Mouse (Mus musculus): ENCODE measurements around the gene Nudt1. TPM values are rescaled to one million over a fixed set of nuclear protein-coding genes. Genes with fewer than 3 reads are reported as not detected.

Nudt1 gene
- polyA plus RNA-seq (2016; fragmentation: Nextera tagmentation; extraction: Ambion mirVana) = 38.3 and 40.6 TPM in 2 replicates

GRCm38 (mm10) chr5:140321042-140321755, at the start of gene Nudt1, which contains the start of gene Mad1l1:
Nudt1 (plus strand) TSS chr5:140321656.
Mad1l1 (minus strand) TSS chr5:140321552.
- Histone ChIP-seq H3K9ac (replicated peaks) (peak within 1 kb of the TSS; percentile 99), H3K4me1 (peaks cover 18% of the 10 kb centered on the region), H3K27ac (replicated peaks) (peak within 1 kb of the TSS; percentile 79), H3K4me2 (replicated peaks) (peak within 1 kb of the TSS; percentile 73), H3K4me3 (peak within 1 kb of the TSS; percentile 88), H3K9me3 (no peaks in the 10 kb centered on the region), H3K27me3 (no peaks in the 10 kb centered on the region), H3K36me3 (0 out of 2 replicates have a peak, but pooled peaks cover 5% of the 10 kb centered on the region)
- WGBS = under 1% methylated on average over 55 of the region's 60 CpGs
- ATAC-seq (ENCODE audit: low FRiP score, low read depth) = peak; percentile 90

GRCm38 (mm10) chr5:140276779-140277178, 44.7 kb upstream of the Nudt1 start:
- 81% methylated on average over 6 of the region's 6 CpGs for WGBS
- H3K9ac ChIP-seq (replicated peaks) = no peak overlapping the region
- no peak for ATAC-seq (ENCODE audit: low FRiP score, low read depth)
- H3K36me3 ChIP-seq = peaks cover 25% of the 10 kb centered on the region
- H3K9me3 ChIP-seq = no peaks in the 10 kb centered on the region
- no peak overlapping the region for H3K4me2 ChIP-seq (replicated peaks)
- H3K4me3 ChIP-seq = no peak overlapping the region
- no peak overlapping the region for H3K27ac ChIP-seq (replicated peaks)
- no peaks in the 10 kb centered on the region; the same call in 1 of the 2 replicates for H3K4me1 ChIP-seq
- H3K27me3 ChIP-seq = no peaks in the 10 kb centered on the region

GRCm38 (mm10) chr5:140280205-140280604, 41.3 kb upstream of the Nudt1 start:
- no peak overlapping the region for H3K9ac ChIP-seq (replicated peaks)
- no peak overlapping the region for H3K27ac ChIP-seq (replicated peaks)
- H3K27me3 ChIP-seq = no peaks in the 10 kb centered on the region
- no peaks in the 10 kb centered on the region for H3K9me3 ChIP-seq
- no peak overlapping the region for H3K4me2 ChIP-seq (replicated peaks)
- H3K4me3 ChIP-seq = no peak overlapping the region
- H3K4me1 ChIP-seq = peaks cover 4% of the 10 kb centered on the region; the same call in 1 of the 2 replicates
- WGBS = 65% methylated on average over 9 of the region's 9 CpGs
- no peak for ATAC-seq (ENCODE audit: low FRiP score, low read depth)
- H3K36me3 ChIP-seq = peaks cover 29% of the 10 kb centered on the region

GRCm38 (mm10) chr5:140282376-140282775, 39.1 kb upstream of the Nudt1 start:
- Histone ChIP-seq H3K4me1 (0 out of 2 replicates have a peak, but pooled peaks cover 4% of the 10 kb centered on the region), H3K4me2 (replicated peaks) (no peak overlapping the region), H3K27me3 (no peaks in the 10 kb centered on the region), H3K27ac (replicated peaks) (no peak overlapping the region), H3K4me3 (no peak overlapping the region), H3K9ac (replicated peaks) (no peak overlapping the region), H3K36me3 (peaks cover 32% of the 10 kb centered on the region), H3K9me3 (no peaks in the 10 kb centered on the region)
- ATAC-seq (ENCODE audit: low FRiP score, low read depth) = no peak
- 80% methylated on average over 8 of the region's 8 CpGs for WGBS

- no peaks in the 10 kb centered on the region for H3K27me3 ChIP-seq
- H3K4me2 ChIP-seq (replicated peaks) = no peak overlapping the region
- H3K27ac ChIP-seq (replicated peaks) = no peak overlapping the region
- no peak for ATAC-seq (ENCODE audit: low FRiP score, low read depth)
- no peaks in the 10 kb centered on the region for H3K9me3 ChIP-seq
- no peak overlapping the region for H3K4me3 ChIP-seq
- no peak overlapping the region for H3K9ac ChIP-seq (replicated peaks)
- 0 out of 2 replicates have a peak, but pooled peaks cover 4% of the 10 kb centered on the region for H3K4me1 ChIP-seq
- peaks cover 32% of the 10 kb centered on the region for H3K36me3 ChIP-seq
- 95% methylated on average over 3 of the region's 3 CpGs for WGBS
Measured at GRCm38 (mm10) chr5:140282900-140283299, 38.6 kb upstream of the Nudt1 start.

- Histone ChIP-seq H3K4me3 (no peak overlapping the region), H3K9me3 (no peaks in the 10 kb centered on the region), H3K27ac (replicated peaks) (no peak overlapping the region), H3K36me3 (peaks cover 32% of the 10 kb centered on the region), H3K27me3 (no peaks in the 10 kb centered on the region), H3K4me2 (replicated peaks) (no peak overlapping the region), H3K9ac (replicated peaks) (no peak overlapping the region), H3K4me1 (0 out of 2 replicates have a peak, but pooled peaks cover 4% of the 10 kb centered on the region)
- WGBS = 88% methylated on average over 2 of the region's 2 CpGs
- no peak for ATAC-seq (ENCODE audit: low FRiP score, low read depth)
Measured at GRCm38 (mm10) chr5:140284011-140284410, 37.4 kb upstream of the Nudt1 start.

DNA sequence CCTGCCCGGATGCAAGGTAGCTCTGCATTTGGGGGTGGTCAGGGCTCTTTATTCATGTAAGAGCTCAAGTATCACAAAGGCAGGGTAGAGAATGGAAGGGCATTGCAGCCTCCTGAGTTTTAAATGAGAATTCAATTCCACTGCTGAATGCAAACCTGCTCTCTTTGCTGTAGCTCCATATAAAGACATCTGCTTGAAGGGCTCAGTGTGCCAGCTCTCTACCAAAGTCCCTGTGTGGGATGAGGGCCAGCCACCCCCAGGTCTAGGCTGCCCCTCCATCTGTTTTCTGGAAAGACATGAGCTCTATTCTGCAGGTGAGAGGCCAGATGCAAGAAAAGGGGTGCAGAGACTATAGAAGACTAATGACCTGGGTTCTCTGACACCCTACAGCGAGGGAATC, 36.7 kb upstream of the Nudt1 start:
- Histone ChIP-seq H3K36me3 (peaks cover 35% of the 10 kb centered on the region), H3K27ac (replicated peaks) (no peak overlapping the region), H3K4me1 (0 out of 2 replicates have a peak, but pooled peaks cover 4% of the 10 kb centered on the region), H3K27me3 (no peaks in the 10 kb centered on the region), H3K9me3 (no peaks in the 10 kb centered on the region), H3K4me2 (replicated peaks) (no peak overlapping the region), H3K9ac (replicated peaks) (no peak overlapping the region), H3K4me3 (no peak overlapping the region)
- ATAC-seq (ENCODE audit: low FRiP score, low read depth) = no peak
- WGBS = 80% methylated on average over 2 of the region's 2 CpGs

- H3K36me3 ChIP-seq = peaks cover 45% of the 10 kb centered on the region
- no peak overlapping the region for H3K4me3 ChIP-seq
- no peaks in the 10 kb centered on the region for H3K27me3 ChIP-seq
- H3K27ac ChIP-seq (replicated peaks) = no peak overlapping the region
- no peaks in the 10 kb centered on the region for H3K9me3 ChIP-seq
- no peak overlapping the region for H3K9ac ChIP-seq (replicated peaks)
- no peaks in the 10 kb centered on the region for H3K4me1 ChIP-seq
- no peak overlapping the region for H3K4me2 ChIP-seq (replicated peaks)
- 88% methylated on average over 3 of the region's 3 CpGs for WGBS
- ATAC-seq (ENCODE audit: low FRiP score, low read depth) = no peak
Measured at GRCm38 (mm10) chr5:140288287-140288686, 33.2 kb upstream of the Nudt1 start.

GRCm38 (mm10) chr5:140289161-140289560, 32.3 kb upstream of the Nudt1 start:
- no peaks in the 10 kb centered on the region for H3K4me1 ChIP-seq
- peaks cover 49% of the 10 kb centered on the region for H3K36me3 ChIP-seq
- no peaks in the 10 kb centered on the region for H3K9me3 ChIP-seq
- no peak for ATAC-seq (ENCODE audit: low FRiP score, low read depth)
- H3K27ac ChIP-seq (replicated peaks) = no peak overlapping the region
- H3K4me3 ChIP-seq = no peak overlapping the region
- 95% methylated on average over 2 of the region's 2 CpGs for WGBS
- no peak overlapping the region for H3K4me2 ChIP-seq (replicated peaks)
- no peak overlapping the region for H3K9ac ChIP-seq (replicated peaks)
- H3K27me3 ChIP-seq = no peaks in the 10 kb centered on the region

DNA sequence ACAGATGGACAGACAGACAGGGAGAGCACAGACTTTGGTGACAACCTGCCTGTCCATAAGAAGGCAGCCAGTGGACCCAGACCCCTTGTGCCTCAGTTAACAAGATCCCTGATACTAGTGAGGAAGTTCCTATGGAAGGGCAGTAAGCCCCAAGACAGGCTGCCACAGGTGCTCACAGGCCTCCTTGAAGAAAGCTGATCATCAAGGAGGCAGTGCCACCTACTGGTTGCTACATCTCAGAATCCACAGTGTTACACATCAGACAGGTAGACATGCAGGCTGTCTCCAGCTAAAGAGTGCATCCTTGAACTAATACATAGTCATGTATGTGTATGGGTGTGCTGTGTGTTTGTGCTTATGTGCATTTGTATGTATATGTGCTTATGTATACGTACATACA, 29.3 kb upstream of the Nudt1 start:
- no peak for ATAC-seq (ENCODE audit: low FRiP score, low read depth)
- H3K4me1 ChIP-seq = no peaks in the 10 kb centered on the region
- H3K9me3 ChIP-seq = no peaks in the 10 kb centered on the region
- no peak overlapping the region for H3K9ac ChIP-seq (replicated peaks)
- WGBS = 100% methylated on average over 1 of the region's 1 CpGs
- no peak overlapping the region for H3K27ac ChIP-seq (replicated peaks)
- H3K36me3 ChIP-seq = peaks cover 56% of the 10 kb centered on the region
- H3K27me3 ChIP-seq = no peaks in the 10 kb centered on the region
- H3K4me3 ChIP-seq = no peak overlapping the region
- H3K4me2 ChIP-seq (replicated peaks) = no peak overlapping the region

- no peak overlapping the region for H3K4me3 ChIP-seq
- no peak overlapping the region for H3K27ac ChIP-seq (replicated peaks)
- no peak overlapping the region for H3K4me2 ChIP-seq (replicated peaks)
- H3K27me3 ChIP-seq = no peaks in the 10 kb centered on the region
- H3K9ac ChIP-seq (replicated peaks) = 0 out of 2 replicates have a peak overlapping the region, but pooled peaks have one; percentile 24
- no peak for ATAC-seq (ENCODE audit: low FRiP score, low read depth)
- peaks cover 70% of the 10 kb centered on the region for H3K36me3 ChIP-seq
- H3K9me3 ChIP-seq = no peaks in the 10 kb centered on the region
- 80% methylated on average over 4 of the region's 4 CpGs for WGBS
- no peaks in the 10 kb centered on the region for H3K4me1 ChIP-seq
Measured at GRCm38 (mm10) chr5:140298291-140298690, 23.2 kb upstream of the Nudt1 start.

GRCm38 (mm10) chr5:140306016-140306415, 15.4 kb upstream of the Nudt1 start:
- Histone ChIP-seq H3K9ac (replicated peaks) (no peak overlapping the region), H3K27ac (replicated peaks) (no peak overlapping the region), H3K36me3 (peaks cover 88% of the 10 kb centered on the region), H3K9me3 (no peaks in the 10 kb centered on the region), H3K4me3 (no peak overlapping the region), H3K27me3 (no peaks in the 10 kb centered on the region), H3K4me2 (replicated peaks) (no peak overlapping the region), H3K4me1 (no peaks in the 10 kb centered on the region)
- WGBS = 80% methylated on average over 6 of the region's 8 CpGs
- ATAC-seq (ENCODE audit: low FRiP score, low read depth) = no peak

All from midbrain, embryonic 12.5 days (tissue).